Mouse (Mus musculus) heart, postnatal 0 days (tissue): Measurements from ENCODE around the gene Dpp4.

Experiments
- CTCF ChIP-seq: IDR thresholded peaks from 2 replicates; pipeline ENCODE4 v1.5.1; 2016; ENCODE audit warnings: antibody characterized with exemption, control low read depth, low read depth
- EP300 ChIP-seq: IDR thresholded peaks from 2 replicates; pipeline ENCODE4 v1.6.1; 2016; ENCODE audit warnings: antibody characterized with exemption, low read depth

- TF ChIP-seq EP300 (no peak), CTCF (no peak)
These were observed 49.8 kb downstream of the Dpp4 start for GRCm38 (mm10) chr2:62362211-62362610.
